Mouse (Mus musculus) midbrain, embryonic 13.5 days (tissue): ENCODE measurements around the gene Hes6. TPM values are rescaled to one million over a fixed set of nuclear protein-coding genes. Genes with fewer than 3 reads are reported as not detected.

Experiments
- ATAC-seq: fragments of 200-750 bp; cut with Nextera tagmentation; 2 replicates; pipeline ENCODE4 v1.8.0; 2017; ENCODE audit warnings: mild to moderate bottlenecking, moderate TSS enrichment, moderate library complexity
- H3K27ac ChIP-seq: fragments of 300-500 bp; sonication (generic); 2 replicates; pipeline ENCODE4 v1.5.1; 2015; ENCODE audit warnings: inconsistent platforms, mild to moderate bottlenecking, moderate library complexity
- H3K27me3 ChIP-seq: fragments of 300-500 bp; sonication (generic); 2 replicates; pipeline ENCODE4 v1.6.1; 2015; ENCODE audit warnings: mild to moderate bottlenecking, inconsistent platforms
- H3K36me3 ChIP-seq: fragments of 300-500 bp; sonication (generic); 2 replicates; pipeline ENCODE4 v1.6.1; 2015; ENCODE audit warnings: mild to moderate bottlenecking, inconsistent platforms
- H3K4me1 ChIP-seq: fragments of 300-500 bp; sonication (generic); replicated peaks from 2 replicates; pipeline ENCODE4 v1.6.1; 2015; ENCODE audit warnings: inconsistent platforms
- H3K4me2 ChIP-seq: fragments of 300-500 bp; sonication (generic); replicated peaks from 2 replicates; pipeline ENCODE4 v1.6.1; 2015; ENCODE audit warnings: moderate library complexity, mild to moderate bottlenecking, inconsistent platforms
- H3K4me3 ChIP-seq: fragments of 300-500 bp; sonication (generic); replicated peaks from 2 replicates; pipeline ENCODE4 v1.5.1; 2015; ENCODE audit warnings: mild to moderate bottlenecking, inconsistent platforms
- H3K9ac ChIP-seq: fragments of 300-500 bp; sonication (generic); replicated peaks from 2 replicates; pipeline ENCODE4 v1.6.1; 2015; ENCODE audit warnings: mild to moderate bottlenecking, inconsistent platforms
- H3K9me3 ChIP-seq: fragments of 300-500 bp; sonication (generic); 2 replicates; pipeline ENCODE4 v1.6.1; 2016; ENCODE audit warnings: mild to moderate bottlenecking, inconsistent platforms
- WGBS: fragments of 180-500 bp; shearing (Covaris S2); methylation state at CpG from one replicate; pipeline ENCODE4 v1.1.7; 2015; 5-methylcytosine and 5-hydroxymethylcytosine counted together
- polyA plus RNA-seq: library from polyadenylated mRNA; unstranded; fragments of >200 nt; fragmentation: Nextera tagmentation; extraction: Ambion mirVana; gene quantifications from 2 replicates; pipeline ENCODE4 v1.2.1, GENCODE M21; 2015

Gene Hes6
- polyA plus RNA-seq, 1 experiment from 2014 or later, result 357 TPM

GRCm38 (mm10) chr1:91454366-91454765 is 40.5 kb upstream of the Hes6 start:
- Histone ChIP-seq H3K4me3 (no peak overlapping the region), H3K27ac (no peak overlapping the region), H3K9ac (no peak overlapping the region), H3K27me3 (peaks cover 13% of the 10 kb centered on the region), H3K4me1 (peaks cover 40% of the 10 kb centered on the region), H3K4me2 (no peak overlapping the region), H3K36me3 (peaks cover 10% of the 10 kb centered on the region), H3K9me3 (no peaks in the 10 kb centered on the region)
- ATAC-seq, result no peak
- WGBS, result 95% methylated on average over 3 of the region's 3 CpGs

DNA sequence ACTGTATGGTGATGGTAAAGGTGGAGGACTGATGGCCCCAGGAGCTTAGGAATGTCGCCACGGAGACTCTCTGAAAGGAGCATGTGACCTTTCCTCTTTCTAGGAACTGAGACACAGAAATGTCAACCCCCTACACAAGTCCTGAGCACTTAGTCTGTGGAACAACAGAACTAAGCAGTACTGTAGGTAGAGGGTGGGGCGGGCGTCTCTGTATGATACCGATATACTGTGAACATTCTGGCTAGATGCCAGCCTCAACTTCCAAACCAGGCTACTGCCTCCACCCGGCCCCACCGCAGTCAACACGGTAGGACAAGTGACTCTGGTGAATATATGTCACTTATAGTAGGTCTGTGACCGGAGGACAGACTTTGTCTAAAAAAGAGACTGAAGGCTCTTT is 40.1 kb upstream of the Hes6 start:
- peaks cover 13% of the 10 kb centered on the region for H3K27me3 ChIP-seq
- H3K4me3 ChIP-seq, result no peak overlapping the region
- no peak overlapping the region for H3K4me2 ChIP-seq
- 86% methylated on average over 9 of the region's 9 CpGs for WGBS
- H3K36me3 ChIP-seq, result peaks cover 15% of the 10 kb centered on the region
- no peak for ATAC-seq
- peaks cover 40% of the 10 kb centered on the region for H3K4me1 ChIP-seq
- no peaks in the 10 kb centered on the region for H3K9me3 ChIP-seq
- H3K27ac ChIP-seq, result no peak overlapping the region
- H3K9ac ChIP-seq, result no peak overlapping the region

DNA sequence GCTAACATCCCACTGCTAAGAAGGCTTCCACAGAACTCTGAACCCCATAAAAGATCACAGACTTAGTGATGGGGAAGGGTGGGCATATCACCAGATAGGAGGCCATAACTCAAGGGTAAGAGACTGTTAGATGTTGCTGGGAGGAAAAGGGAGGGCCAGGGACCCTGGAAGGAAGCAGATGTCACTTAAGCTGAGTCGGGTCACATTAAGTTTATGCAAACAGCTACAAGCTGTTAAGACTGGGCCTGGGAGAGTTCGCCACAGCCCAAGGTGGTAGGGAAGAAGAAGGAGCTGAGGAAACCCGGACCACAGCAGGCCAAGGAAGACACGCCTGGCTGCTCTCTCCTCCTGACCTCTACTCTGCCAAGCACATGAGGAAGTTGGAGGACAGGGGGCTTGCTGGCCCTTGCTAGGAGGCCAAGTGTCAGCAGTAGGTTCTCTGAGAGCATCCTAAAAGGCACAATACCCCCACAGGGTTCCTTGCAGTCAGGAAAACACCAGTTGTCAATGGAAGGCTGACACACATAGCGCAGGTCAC is 37.8 kb upstream of the Hes6 start:
- no peak overlapping the region for H3K4me3 ChIP-seq
- no peak for ATAC-seq
- 76% methylated on average over 5 of the region's 5 CpGs for WGBS
- no peak overlapping the region for H3K27ac ChIP-seq
- H3K36me3 ChIP-seq, result peaks cover 37% of the 10 kb centered on the region
- 0 out of 2 replicates have a peak, but pooled peaks cover 4% of the 10 kb centered on the region for H3K9me3 ChIP-seq
- peaks cover 18% of the 10 kb centered on the region for H3K4me1 ChIP-seq
- no peak overlapping the region for H3K4me2 ChIP-seq
- no peak overlapping the region for H3K9ac ChIP-seq
- H3K27me3 ChIP-seq, result no peaks in the 10 kb centered on the region

DNA sequence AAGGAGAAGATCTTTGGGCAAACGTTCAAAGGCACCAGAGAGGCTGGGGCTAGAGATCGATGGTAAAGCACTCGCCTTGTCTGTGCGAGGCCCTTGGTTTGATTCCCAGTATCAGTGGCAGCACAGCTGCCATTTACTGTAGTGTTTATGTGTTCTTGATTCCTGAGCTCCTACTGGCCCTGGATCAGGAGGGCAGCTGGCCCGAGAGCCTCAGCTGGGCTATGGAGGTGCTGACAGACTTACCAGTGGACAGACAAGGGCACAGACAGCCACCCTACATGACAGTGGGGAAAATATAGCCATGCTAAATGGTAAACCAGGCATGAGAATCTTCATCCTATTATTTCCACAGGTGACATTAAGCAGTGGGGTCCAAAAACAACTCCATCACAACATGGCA is 37.0 kb upstream of the Hes6 start:
- peaks cover 10% of the 10 kb centered on the region for H3K4me1 ChIP-seq
- no peak overlapping the region for H3K27ac ChIP-seq
- peaks cover 41% of the 10 kb centered on the region for H3K36me3 ChIP-seq
- no peaks in the 10 kb centered on the region for H3K27me3 ChIP-seq
- WGBS, result 95% methylated on average over 5 of the region's 5 CpGs
- H3K9ac ChIP-seq, result no peak overlapping the region
- no peak overlapping the region for H3K4me3 ChIP-seq
- no peak for ATAC-seq
- no peak overlapping the region for H3K4me2 ChIP-seq
- H3K9me3 ChIP-seq, result 0 out of 2 replicates have a peak, but pooled peaks cover 4% of the 10 kb centered on the region

GRCm38 (mm10) chr1:91448688-91449087 is 34.9 kb upstream of the Hes6 start:
- Histone ChIP-seq H3K9ac (no peak overlapping the region), H3K4me2 (no peak overlapping the region), H3K36me3 (peaks cover 54% of the 10 kb centered on the region), H3K27me3 (no peaks in the 10 kb centered on the region), H3K4me1 (no peaks in the 10 kb centered on the region), H3K4me3 (no peak overlapping the region), H3K9me3 (0 out of 2 replicates have a peak, but pooled peaks cover 4% of the 10 kb centered on the region), H3K27ac (no peak overlapping the region)
- 97% methylated on average over 10 of the region's 10 CpGs for WGBS
- no peak for ATAC-seq

DNA sequence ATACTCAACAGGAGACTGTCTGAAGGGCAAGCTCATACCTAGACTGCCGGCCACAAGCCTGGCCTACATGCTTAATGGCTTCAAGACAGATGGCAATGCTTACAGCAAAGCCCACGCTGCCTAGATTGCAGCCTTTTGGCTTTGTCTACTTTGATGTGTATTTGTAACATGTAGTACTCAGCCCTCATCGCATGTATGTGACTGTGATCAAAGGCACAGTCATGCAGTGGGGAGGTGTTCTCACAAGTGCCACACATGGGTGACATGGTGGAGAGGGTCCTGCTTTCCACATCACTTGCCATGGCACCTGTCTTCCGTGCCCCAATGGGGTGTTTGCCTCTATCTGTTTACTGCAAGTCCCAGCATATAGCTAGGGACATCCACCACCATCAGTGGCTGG is 32.7 kb upstream of the Hes6 start:
- no peak overlapping the region for H3K4me2 ChIP-seq
- WGBS, result 92% methylated on average over 4 of the region's 4 CpGs
- 0 out of 2 replicates have a peak, but pooled peaks cover 4% of the 10 kb centered on the region for H3K9me3 ChIP-seq
- H3K27ac ChIP-seq, result no peak overlapping the region
- no peak overlapping the region for H3K4me3 ChIP-seq
- no peaks in the 10 kb centered on the region for H3K4me1 ChIP-seq
- ATAC-seq, result no peak
- no peaks in the 10 kb centered on the region for H3K27me3 ChIP-seq
- H3K9ac ChIP-seq, result no peak overlapping the region
- peaks cover 68% of the 10 kb centered on the region for H3K36me3 ChIP-seq

GRCm38 (mm10) chr1:91446060-91446459 is 32.2 kb upstream of the Hes6 start:
- Histone ChIP-seq H3K4me2 (no peak overlapping the region), H3K36me3 (peaks cover 68% of the 10 kb centered on the region), H3K9me3 (0 out of 2 replicates have a peak, but pooled peaks cover 4% of the 10 kb centered on the region), H3K4me3 (no peak overlapping the region), H3K27me3 (no peaks in the 10 kb centered on the region), H3K4me1 (no peaks in the 10 kb centered on the region), H3K9ac (no peak overlapping the region), H3K27ac (no peak overlapping the region)
- 88% methylated on average over 8 of the region's 8 CpGs for WGBS
- no peak for ATAC-seq

- H3K4me2 ChIP-seq, result no peak overlapping the region
- H3K4me3 ChIP-seq, result no peak overlapping the region
- ATAC-seq, result no peak
- 91% methylated on average over 17 of the region's 17 CpGs for WGBS
- 0 out of 2 replicates have a peak, but pooled peaks cover 4% of the 10 kb centered on the region for H3K9me3 ChIP-seq
- H3K36me3 ChIP-seq, result peaks cover 71% of the 10 kb centered on the region
- no peaks in the 10 kb centered on the region for H3K4me1 ChIP-seq
- no peak overlapping the region for H3K27ac ChIP-seq
- H3K27me3 ChIP-seq, result no peaks in the 10 kb centered on the region
- no peak overlapping the region for H3K9ac ChIP-seq
Measured at GRCm38 (mm10) chr1:91444841-91445830, 31.3 kb upstream of the Hes6 start.

- Histone ChIP-seq H3K27me3 (no peaks in the 10 kb centered on the region), H3K36me3 (peaks cover 57% of the 10 kb centered on the region), H3K27ac (no peak overlapping the region), H3K4me1 (no peaks in the 10 kb centered on the region), H3K4me2 (no peak overlapping the region), H3K4me3 (no peak overlapping the region), H3K9me3 (0 out of 2 replicates have a peak, but pooled peaks cover 3% of the 10 kb centered on the region), H3K9ac (no peak overlapping the region)
- no peak for ATAC-seq
- WGBS, result 64% methylated on average over 7 of the region's 7 CpGs
Measured at GRCm38 (mm10) chr1:91442350-91442990, 28.6 kb upstream of the Hes6 start.

DNA sequence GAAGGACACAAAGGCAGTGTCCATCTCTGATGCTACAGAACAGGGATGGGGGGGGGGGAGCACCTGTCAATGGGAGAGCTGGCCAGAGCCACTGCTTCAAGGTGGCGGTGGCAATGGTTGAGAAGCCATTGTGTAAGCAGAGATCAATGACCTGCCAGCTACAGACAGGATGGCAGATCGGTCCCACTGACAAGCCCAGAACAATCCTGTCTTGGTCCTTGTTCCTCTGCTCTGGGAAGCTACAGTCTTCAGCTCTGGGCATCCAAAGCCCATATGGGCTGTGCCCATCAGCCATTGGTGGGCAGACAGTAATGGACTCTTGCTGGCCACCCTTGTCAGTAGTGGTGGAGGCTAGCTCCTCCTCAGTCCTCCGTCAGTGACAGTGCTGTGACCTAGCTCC is 28.0 kb upstream of the Hes6 start:
- no peak overlapping the region for H3K4me2 ChIP-seq
- 86% methylated on average over 3 of the region's 3 CpGs for WGBS
- H3K36me3 ChIP-seq, result peaks cover 52% of the 10 kb centered on the region

GRCm38 (mm10) chr1:91439776-91440175 is 25.9 kb upstream of the Hes6 start:
- ATAC-seq, result no peak
- Histone ChIP-seq H3K9ac (no peak overlapping the region), H3K4me2 (no peak overlapping the region), H3K4me3 (no peak overlapping the region), H3K4me1 (peaks cover 9% of the 10 kb centered on the region), H3K27ac (no peak overlapping the region), H3K9me3 (no peaks in the 10 kb centered on the region), H3K36me3 (peaks cover 47% of the 10 kb centered on the region), H3K27me3 (no peaks in the 10 kb centered on the region)
- WGBS, result 88% methylated on average over 8 of the region's 8 CpGs

More for the DNA sequence above, 28.0 kb upstream of the Hes6 start:
- H3K27ac ChIP-seq, result no peak overlapping the region
- no peak overlapping the region for H3K4me3 ChIP-seq
- no peaks in the 10 kb centered on the region for H3K27me3 ChIP-seq
- H3K4me1 ChIP-seq, result peaks cover under 1% of the 10 kb centered on the region; the same call in 1 of the 2 replicates
- no peak overlapping the region for H3K9ac ChIP-seq
- ATAC-seq, result no peak
- no peaks in the 10 kb centered on the region for H3K9me3 ChIP-seq

GRCm38 (mm10) chr1:91437573-91437972 is 23.7 kb upstream of the Hes6 start:
- Histone ChIP-seq H3K27ac (no peak overlapping the region), H3K27me3 (no peaks in the 10 kb centered on the region), H3K4me3 (no peak overlapping the region), H3K4me1 (peaks cover 9% of the 10 kb centered on the region), H3K36me3 (peaks cover 38% of the 10 kb centered on the region), H3K4me2 (no peak overlapping the region), H3K9me3 (no peaks in the 10 kb centered on the region), H3K9ac (no peak overlapping the region)
- ATAC-seq, result no peak
- WGBS, result 94% methylated on average over 7 of the region's 7 CpGs
